Mouse (Mus musculus): ENCODE results near the gene Iyd.

DNA sequence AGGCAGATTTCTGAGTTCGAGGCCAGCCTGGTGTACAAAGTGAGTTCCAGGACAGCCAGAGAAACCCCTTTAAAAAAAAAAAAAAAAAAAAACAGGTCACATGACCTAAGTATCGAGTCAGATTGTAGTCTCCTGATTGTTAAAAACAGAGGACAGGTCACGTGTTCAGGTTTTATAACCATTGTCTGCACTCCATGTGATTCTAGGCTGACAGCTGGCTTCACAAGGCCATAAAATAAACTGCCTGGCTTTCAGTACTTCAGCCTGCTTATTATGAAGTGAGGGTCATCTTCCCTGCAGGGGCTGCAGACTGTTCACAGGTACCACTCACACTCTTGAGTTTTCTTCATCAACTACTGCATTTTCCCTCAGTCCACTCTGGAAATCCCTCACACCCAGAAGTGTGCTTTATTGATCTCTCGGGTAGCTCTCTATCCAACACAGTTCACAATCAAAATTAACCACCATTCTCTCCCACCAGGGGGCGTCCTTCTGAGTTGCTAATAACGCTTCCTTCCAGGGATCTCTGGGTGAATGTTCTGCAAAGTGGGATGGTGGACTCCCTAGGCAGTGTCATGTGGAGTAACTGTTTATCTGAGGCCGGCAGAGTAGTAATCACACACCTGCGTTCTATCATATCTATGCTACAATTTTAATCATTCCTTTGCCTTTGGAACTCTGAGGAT, 27.3 kb upstream of the Iyd start:
- TF ChIP-seq CTCF (IDR thresholded peaks at IDR 0.05; ENCODE audit: extremely low read depth, insufficient read length, insufficient replicate concordance, low read depth, low read length) (peak; percentile 31; the same call in 1 of the 2 replicates), POLR2A (IDR thresholded peaks at IDR 0.05; ENCODE audit: low read depth, low read length) (no peak)

Data from small intestine, adult 2 months (tissue).